Mouse (Mus musculus): ENCODE measurements at regions not wholly inside any gene's neighbourhood (a gene's known extent, or its start where the extent isn't known, plus 50 kb on each side); places are given as distances from the start of the nearest gene placed in this dataset.

DNA sequence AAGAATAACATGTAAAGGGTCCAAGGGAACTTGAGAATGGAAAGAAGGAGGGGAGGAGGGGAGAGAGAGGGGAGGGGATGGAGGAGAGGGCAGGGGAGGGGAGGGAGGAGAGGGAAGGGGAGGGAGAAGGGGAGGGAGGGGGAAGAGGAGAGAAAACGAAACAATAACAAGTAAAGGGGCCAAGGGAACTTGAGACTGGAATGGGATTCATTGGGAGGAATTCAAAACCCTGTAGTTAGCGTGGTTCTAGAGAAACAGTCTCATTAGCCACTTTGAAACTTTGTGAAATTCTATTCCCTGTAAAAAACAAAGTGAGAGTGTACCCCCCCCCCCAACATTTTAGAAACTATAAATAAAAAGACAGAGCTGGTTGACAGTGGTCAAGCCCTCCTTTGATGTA lies 342.6 kb upstream of the Clint1 start:
- no peaks in the 10 kb centered on the region for H3K27me3 ChIP-seq (ENCODE audit: control insufficient read depth, insufficient read depth, low read length)
- H3K9me3 ChIP-seq (ENCODE audit: control insufficient read depth, low read length): 0 out of 2 replicates have a peak, but pooled peaks cover 4% of the 10 kb centered on the region
- no peak overlapping the region for H3K9ac ChIP-seq (ENCODE audit: low read depth, low read length, severe bottlenecking)

DNA sequence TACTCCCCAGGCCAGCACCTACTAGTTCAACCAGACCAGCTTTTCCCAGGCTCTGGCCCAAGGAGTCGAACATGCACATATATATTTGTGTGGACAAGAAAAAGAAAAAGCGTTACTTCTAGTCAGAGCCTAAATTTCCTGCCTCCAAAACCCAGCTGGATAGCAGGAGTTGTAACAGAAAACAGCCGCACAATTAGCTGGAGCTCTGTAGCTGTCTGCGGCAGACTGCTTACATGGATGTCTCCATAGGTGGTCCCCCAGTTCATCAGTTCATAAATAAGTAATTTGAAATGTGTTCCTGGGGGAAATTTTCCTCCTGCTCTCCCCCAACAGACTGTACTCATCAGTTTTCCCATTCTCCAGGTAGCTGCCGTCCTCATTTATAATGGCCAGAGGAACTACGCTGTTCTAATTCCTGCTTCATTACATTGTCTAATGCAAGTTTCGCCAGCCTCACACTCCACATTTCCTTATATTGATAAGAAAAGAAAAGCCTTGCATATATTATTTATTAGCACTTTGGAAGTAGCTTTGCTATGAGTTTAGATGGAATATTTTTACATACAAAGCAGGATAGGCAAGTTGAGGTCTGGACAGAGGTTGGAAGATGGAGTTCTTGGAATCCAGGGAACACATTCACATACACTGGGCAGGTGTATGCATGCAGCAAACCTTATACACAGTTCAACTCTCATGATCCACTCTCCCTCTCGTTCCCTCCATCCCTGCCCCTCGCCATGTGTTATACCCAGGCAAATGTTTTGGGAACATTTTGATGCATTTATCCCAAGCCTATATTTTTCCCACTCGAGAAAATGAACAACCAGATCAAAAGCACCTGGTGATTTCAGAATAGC lies 337.2 kb upstream of the Clint1 start:
- no peak for TF ChIP-seq POLR2A (IDR thresholded peaks at IDR 0.05; ENCODE audit: borderline replicate concordance, extremely low read depth, insufficient read depth, insufficient read length)
- Histone ChIP-seq H3K27ac (replicated peaks; ENCODE audit: low read depth, low read length) (no peak overlapping the region; the same call in 1 of the 2 replicates), H3K4me3 (replicated peaks; ENCODE audit: low read length) (no peak overlapping the region), H3K9me3 (ENCODE audit: control insufficient read depth, low read length) (0 out of 2 replicates have a peak, but pooled peaks cover 4% of the 10 kb centered on the region), H3K4me1 (ENCODE audit: control insufficient read depth, insufficient read depth, low read length) (0 out of 2 replicates have a peak, but pooled peaks cover 5% of the 10 kb centered on the region), H3K4me2 (replicated peaks; ENCODE audit: low read depth, low read length, severe bottlenecking) (no peak overlapping the region), H3K9ac (ENCODE audit: low read depth, low read length, severe bottlenecking) (no peak overlapping the region), H3K27me3 (ENCODE audit: control insufficient read depth, insufficient read depth, low read length) (no peaks in the 10 kb centered on the region), H3K36me3 (ENCODE audit: control insufficient read depth, insufficient read depth, low read length) (no peaks in the 10 kb centered on the region)
- ATAC-seq (ENCODE audit: low FRiP score, low read depth) (no peak), DNase-seq (ENCODE audit: low spot score) (peak; percentile 25)
- WGBS: 24% methylated on average over 10 of the region's 10 CpGs

More for the DNA sequence above, 342.6 kb upstream of the Clint1 start:
- H3K4me2 ChIP-seq (replicated peaks; ENCODE audit: low read depth, low read length, severe bottlenecking): no peak overlapping the region
- ATAC-seq (ENCODE audit: low FRiP score, low read depth): no peak
- H3K27ac ChIP-seq (replicated peaks; ENCODE audit: low read depth, low read length): no peak overlapping the region
- 20% methylated on average over 2 of the region's 2 CpGs for WGBS
- H3K4me3 ChIP-seq (replicated peaks; ENCODE audit: low read length): no peak overlapping the region
- DNase-seq (ENCODE audit: low spot score): no peak
- no peaks in the 10 kb centered on the region for H3K36me3 ChIP-seq (ENCODE audit: control insufficient read depth, insufficient read depth, low read length)
- TF ChIP-seq POLR2A (IDR thresholded peaks at IDR 0.05; ENCODE audit: borderline replicate concordance, extremely low read depth, insufficient read depth, insufficient read length): no peak
- H3K4me1 ChIP-seq (ENCODE audit: control insufficient read depth, insufficient read depth, low read length): 0 out of 2 replicates have a peak, but pooled peaks cover 8% of the 10 kb centered on the region

DNA sequence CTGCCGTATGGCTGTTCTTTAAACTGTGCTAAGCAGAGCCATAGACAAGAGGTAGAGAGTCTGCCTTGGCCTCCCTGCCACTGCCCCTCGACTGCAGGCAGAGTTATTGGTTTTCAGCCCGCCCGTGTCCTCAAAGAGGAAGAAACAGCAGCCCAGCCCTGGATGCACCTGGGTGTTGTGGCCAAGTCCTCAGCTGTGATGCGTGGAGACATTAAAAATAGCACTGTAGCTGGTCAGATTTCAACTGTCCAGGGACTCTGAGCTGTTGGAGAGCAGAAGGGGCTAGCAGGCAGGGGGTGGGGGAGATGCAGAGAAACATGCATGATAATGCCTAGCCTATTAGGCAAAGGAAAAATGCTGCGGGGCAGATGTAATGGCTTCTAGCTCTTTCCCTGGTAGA lies 327.1 kb upstream of the Clint1 start:
- Histone ChIP-seq H3K4me3 (replicated peaks; ENCODE audit: low read length) (no peak overlapping the region), H3K27ac (replicated peaks; ENCODE audit: low read depth, low read length) (no peak overlapping the region), H3K9me3 (ENCODE audit: control insufficient read depth, low read length) (peaks cover 3% of the 10 kb centered on the region; the same call in 1 of the 2 replicates), H3K4me2 (replicated peaks; ENCODE audit: low read depth, low read length, severe bottlenecking) (no peak overlapping the region), H3K36me3 (ENCODE audit: control insufficient read depth, insufficient read depth, low read length) (no peaks in the 10 kb centered on the region), H3K27me3 (ENCODE audit: control insufficient read depth, insufficient read depth, low read length) (no peaks in the 10 kb centered on the region), H3K9ac (ENCODE audit: low read depth, low read length, severe bottlenecking) (no peak overlapping the region), H3K4me1 (ENCODE audit: control insufficient read depth, insufficient read depth, low read length) (peaks cover 8% of the 10 kb centered on the region)
- no peak for TF ChIP-seq POLR2A (IDR thresholded peaks at IDR 0.05; ENCODE audit: borderline replicate concordance, extremely low read depth, insufficient read depth, insufficient read length)
- WGBS: 38% methylated on average over 6 of the region's 6 CpGs
- ATAC-seq (ENCODE audit: low FRiP score, low read depth): peak; percentile 19; the same call in 1 of the 2 replicates
- no peak for DNase-seq (ENCODE audit: low spot score)

DNA sequence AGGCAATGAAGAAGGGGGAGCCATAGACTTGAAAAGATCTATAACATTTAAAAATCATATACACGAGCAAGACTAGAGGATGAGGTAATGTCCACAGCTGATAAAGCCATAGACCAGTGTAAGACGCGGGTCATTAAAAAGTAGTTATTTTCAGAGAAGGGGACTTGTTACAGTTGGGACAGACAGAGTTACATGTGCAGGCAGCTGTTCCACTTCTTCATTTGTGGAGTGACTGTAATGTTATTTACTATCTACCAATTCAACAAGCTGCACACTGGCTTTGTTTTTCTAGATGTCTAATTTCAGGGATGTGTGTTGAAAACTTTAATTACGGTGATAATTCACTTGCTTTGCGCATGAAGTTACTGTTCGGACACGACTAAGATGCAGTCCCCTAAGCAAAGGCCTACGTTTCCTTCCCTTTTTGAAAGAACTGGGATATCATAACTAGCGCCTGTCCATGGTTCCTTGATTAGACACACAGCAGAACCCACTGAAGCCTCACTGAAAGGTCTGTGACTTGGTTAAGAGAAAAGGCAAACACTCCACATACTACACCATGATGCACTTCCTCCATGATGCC lies 320.7 kb upstream of the Clint1 start:
- 87% methylated on average over 9 of the region's 9 CpGs for WGBS
- H3K36me3 ChIP-seq (ENCODE audit: control insufficient read depth, insufficient read depth, low read length): no peaks in the 10 kb centered on the region
- no peaks in the 10 kb centered on the region for H3K27me3 ChIP-seq (ENCODE audit: control insufficient read depth, insufficient read depth, low read length)

DNA sequence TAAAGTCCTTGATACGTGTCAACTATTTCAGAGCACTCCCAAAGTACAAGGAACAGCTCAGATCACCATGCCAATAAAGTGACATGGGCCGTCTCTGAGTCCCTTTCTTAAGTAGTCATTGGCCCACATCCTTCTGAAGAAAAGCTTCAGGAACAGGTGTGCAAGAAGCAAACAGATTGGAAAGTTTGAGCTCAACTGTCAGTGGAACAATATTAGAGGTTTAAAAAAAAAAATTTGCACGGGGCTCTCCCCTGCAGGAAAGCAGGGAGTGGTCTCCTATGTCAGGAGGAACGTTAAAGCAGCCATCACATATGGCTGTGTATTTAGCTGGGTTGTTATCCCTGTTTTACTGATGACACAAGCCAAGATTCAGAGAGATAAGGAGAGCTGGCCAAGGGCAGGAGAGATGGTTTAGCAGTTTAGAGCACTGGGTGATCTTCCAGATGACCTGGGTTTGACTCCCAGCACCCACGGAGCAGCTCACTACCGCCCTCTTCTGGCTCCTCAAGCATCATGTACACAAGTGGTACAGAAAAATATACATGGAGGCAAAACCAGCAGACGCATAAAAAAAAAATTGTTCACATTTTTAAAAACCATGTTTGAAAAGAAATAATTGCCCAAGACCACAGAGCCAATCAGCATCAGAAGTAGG lies 318.3 kb upstream of the Clint1 start:
- H3K9ac ChIP-seq (ENCODE audit: low read depth, low read length, severe bottlenecking): no peak overlapping the region
- no peaks in the 10 kb centered on the region for H3K9me3 ChIP-seq (ENCODE audit: control insufficient read depth, low read length)
- no peak overlapping the region for H3K4me2 ChIP-seq (replicated peaks; ENCODE audit: low read depth, low read length, severe bottlenecking)
- no peaks in the 10 kb centered on the region for H3K36me3 ChIP-seq (ENCODE audit: control insufficient read depth, insufficient read depth, low read length)
- H3K4me1 ChIP-seq (ENCODE audit: control insufficient read depth, insufficient read depth, low read length): peaks cover 10% of the 10 kb centered on the region
- H3K27me3 ChIP-seq (ENCODE audit: control insufficient read depth, insufficient read depth, low read length): no peaks in the 10 kb centered on the region
- DNase-seq (ENCODE audit: low spot score) (peak; percentile 16), ATAC-seq (ENCODE audit: low FRiP score, low read depth) (no peak)
- WGBS: 50% methylated on average over 7 of the region's 7 CpGs
- TF ChIP-seq POLR2A (IDR thresholded peaks at IDR 0.05; ENCODE audit: borderline replicate concordance, extremely low read depth, insufficient read depth, insufficient read length): no peak
- H3K27ac ChIP-seq (replicated peaks; ENCODE audit: low read depth, low read length): no peak overlapping the region
- H3K4me3 ChIP-seq (replicated peaks; ENCODE audit: low read length): no peak overlapping the region

More for the DNA sequence above, 320.7 kb upstream of the Clint1 start:
- ATAC-seq (ENCODE audit: low FRiP score, low read depth) (no peak), DNase-seq (ENCODE audit: low spot score) (no peak)
- Histone ChIP-seq H3K4me3 (replicated peaks; ENCODE audit: low read length) (no peak overlapping the region), H3K4me2 (replicated peaks; ENCODE audit: low read depth, low read length, severe bottlenecking) (no peak overlapping the region), H3K9ac (ENCODE audit: low read depth, low read length, severe bottlenecking) (no peak overlapping the region), H3K9me3 (ENCODE audit: control insufficient read depth, low read length) (peaks cover 3% of the 10 kb centered on the region; the same call in 1 of the 2 replicates), H3K4me1 (ENCODE audit: control insufficient read depth, insufficient read depth, low read length) (peaks cover 3% of the 10 kb centered on the region; the same call in 1 of the 2 replicates), H3K27ac (replicated peaks; ENCODE audit: low read depth, low read length) (no peak overlapping the region)
- no peak for TF ChIP-seq POLR2A (IDR thresholded peaks at IDR 0.05; ENCODE audit: borderline replicate concordance, extremely low read depth, insufficient read depth, insufficient read length)

Measured in limb, embryonic 14.5 days (tissue).